Mouse (Mus musculus): ENCODE measurements around the gene Gm16223. TPM values are rescaled to one million over a fixed set of nuclear protein-coding genes. Genes with fewer than 3 reads are reported as not detected.

Gene Gm16223
- not detected for total RNA-seq (2022)

- DNase-seq (ENCODE audit: low spot score in 2 of 2) = no peak
Measured at GRCm38 (mm10) chr5:42067476-42068187, at the start of gene Gm16223. TSS of gene Gm16223 (plus strand) at chr5:42067960.

DNA sequence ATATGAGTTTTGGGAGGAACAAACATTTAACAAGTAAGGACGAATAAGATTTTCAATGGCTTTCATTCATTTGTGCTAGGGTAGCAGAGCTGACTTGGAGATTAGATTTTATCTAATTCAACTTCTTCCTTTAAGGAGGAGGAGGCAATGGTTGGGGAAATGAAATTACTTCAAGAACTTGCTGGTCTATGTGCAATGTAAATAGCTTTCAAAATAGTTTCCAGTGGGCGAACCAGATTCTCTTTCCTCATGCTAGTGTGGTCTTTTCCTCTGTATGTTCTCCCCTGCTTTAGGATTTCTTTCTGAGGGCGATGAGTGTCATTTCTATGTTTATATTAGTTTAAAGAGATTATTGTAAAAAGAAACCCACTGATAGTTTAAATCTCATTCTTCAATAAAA is 45.7 kb upstream of the Gm16223 start:
- no peak for DNase-seq (ENCODE audit: low spot score in 2 of 2)

- no peak for DNase-seq (ENCODE audit: low spot score in 2 of 2)
Measured at GRCm38 (mm10) chr5:42023521-42023920, 44.2 kb upstream of the Gm16223 start.

GRCm38 (mm10) chr5:42036388-42037082 is 31.2 kb upstream of the Gm16223 start:
- DNase-seq (ENCODE audit: low spot score in 2 of 2) = no peak

GRCm38 (mm10) chr5:42054636-42055035 is 13.1 kb upstream of the Gm16223 start:
- no peak for DNase-seq (ENCODE audit: low spot score in 2 of 2)

DNA sequence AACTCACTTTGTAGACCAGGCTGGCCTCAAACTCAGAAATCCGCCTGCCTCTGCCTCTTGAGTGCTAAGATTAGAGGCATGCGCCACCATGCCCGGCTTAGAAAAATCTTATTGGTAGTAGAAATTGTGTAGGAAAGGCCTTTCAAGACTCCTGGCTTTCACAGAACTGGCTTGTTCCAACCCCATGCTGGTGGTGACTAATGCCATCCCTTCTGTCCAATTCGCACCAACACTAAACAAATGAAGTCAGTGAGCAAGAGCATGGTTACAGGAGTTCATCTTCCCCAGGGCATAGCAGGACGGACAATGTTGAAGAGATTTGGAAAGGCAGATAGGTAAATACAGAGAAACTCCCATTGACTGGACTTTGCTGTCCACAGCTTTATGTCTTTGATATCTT is 12.6 kb upstream of the Gm16223 start:
- DNase-seq (ENCODE audit: low spot score in 2 of 2) = no peak

DNA sequence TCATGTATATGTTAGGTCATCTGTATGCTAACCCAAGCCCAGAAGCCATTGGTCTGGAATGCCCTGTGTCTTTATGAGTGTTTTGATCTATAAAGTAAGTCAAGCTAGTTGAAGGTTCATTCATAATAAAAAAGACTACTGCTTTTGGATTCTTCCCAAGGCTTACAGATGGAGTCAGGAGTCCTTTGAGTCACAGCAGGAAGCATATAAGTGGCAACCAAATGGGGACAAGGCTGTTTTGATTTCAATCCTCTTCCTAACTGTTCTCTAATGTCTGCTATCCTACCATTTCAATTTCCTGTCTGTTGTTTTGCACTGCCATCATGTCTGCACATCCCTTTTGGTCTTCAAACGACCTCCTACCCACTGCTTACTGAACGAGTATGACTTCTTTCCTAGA is 2.7 kb upstream of the Gm16223 start:
- DNase-seq (ENCODE audit: low spot score in 2 of 2) = no peak

- no peak for DNase-seq (ENCODE audit: low spot score in 2 of 2)
Measured at GRCm38 (mm10) chr5:42067075-42067474, 685 bp upstream of the Gm16223 start.

DNA sequence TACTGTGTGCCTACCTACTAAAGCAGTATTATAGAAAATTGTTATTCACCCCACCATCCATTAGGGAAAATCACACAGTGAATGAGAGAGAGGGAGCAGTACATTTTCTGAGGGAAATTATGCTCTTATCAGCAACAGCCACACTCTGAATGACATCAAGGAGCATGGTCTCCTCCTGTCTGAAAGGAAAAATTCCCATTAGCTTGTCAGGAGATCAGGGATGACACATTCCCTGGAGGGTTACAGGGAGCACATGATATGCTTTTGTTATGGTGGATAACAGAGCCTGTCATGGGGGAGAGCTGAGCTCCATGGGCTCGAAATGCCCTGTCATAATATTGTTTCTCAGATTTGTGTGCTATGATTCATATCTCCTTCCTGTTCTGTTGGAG is 424 bp downstream of the Gm16223 start:
- DNase-seq (ENCODE audit: low spot score in 2 of 2) = no peak

GRCm38 (mm10) chr5:42116586-42117346 is 49.0 kb downstream of the Gm16223 start:
- DNase-seq (ENCODE audit: low spot score in 2 of 2) = no peak

GRCm38 (mm10) chr5:42125562-42125961 is 57.8 kb downstream of the Gm16223 start:
- no peak for DNase-seq (ENCODE audit: low spot score in 2 of 2)

- no peak for DNase-seq (ENCODE audit: low spot score in 2 of 2)
Measured at GRCm38 (mm10) chr5:42155626-42156025, 87.9 kb downstream of the Gm16223 start.

GRCm38 (mm10) chr5:42164731-42165130 is 97.0 kb downstream of the Gm16223 start:
- DNase-seq (ENCODE audit: low spot score in 2 of 2) = no peak

DNA sequence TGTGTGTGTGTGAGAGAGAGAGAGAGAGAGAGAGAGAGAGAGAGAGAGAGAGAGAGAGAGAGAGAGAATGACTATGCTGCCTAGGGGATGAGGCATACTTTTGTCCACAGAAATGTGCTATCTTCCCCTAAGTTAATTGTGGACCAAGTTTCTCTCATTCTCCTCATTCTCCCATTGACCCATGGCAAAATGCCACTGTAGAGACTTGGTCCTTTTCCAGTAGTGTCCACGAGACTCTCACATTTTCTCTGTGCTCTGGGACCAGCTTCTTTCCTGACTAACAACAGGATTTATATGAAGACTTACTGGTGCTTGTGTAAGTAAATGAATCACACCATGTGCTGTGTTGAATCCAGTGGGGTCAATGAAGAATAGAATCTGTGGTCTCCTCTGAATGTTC is 98.6 kb downstream of the Gm16223 start:
- DNase-seq (ENCODE audit: low spot score in 2 of 2) = no peak

- no peak for DNase-seq (ENCODE audit: low spot score in 2 of 2)
Measured at GRCm38 (mm10) chr5:42168071-42168470, 100.3 kb downstream of the Gm16223 start.

- DNase-seq (ENCODE audit: low spot score in 2 of 2) = no peak
Measured at GRCm38 (mm10) chr5:42168785-42169184, 101.0 kb downstream of the Gm16223 start.

GRCm38 (mm10) chr5:42174109-42174508 is 106.3 kb downstream of the Gm16223 start:
- DNase-seq (ENCODE audit: low spot score in 2 of 2) = no peak

DNA sequence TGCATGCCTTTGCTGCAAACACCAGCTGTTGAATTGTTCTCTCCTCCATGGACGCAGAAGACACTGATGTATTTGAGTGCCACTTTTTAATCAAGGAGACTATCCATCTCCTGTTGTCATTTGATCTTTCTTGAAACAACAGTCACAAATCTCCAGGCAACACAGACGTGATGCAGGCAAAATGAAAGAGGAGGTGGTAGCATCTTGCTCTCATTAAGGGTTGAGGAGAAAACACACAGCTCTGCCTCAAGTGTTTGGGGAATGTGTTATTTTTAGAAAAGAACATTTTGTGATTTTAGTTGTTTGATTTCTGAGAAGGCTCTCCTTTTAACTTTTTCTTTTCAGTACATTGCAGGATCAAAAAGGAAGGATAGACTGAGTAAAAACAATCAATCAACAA is 107.7 kb downstream of the Gm16223 start:
- DNase-seq (ENCODE audit: low spot score in 2 of 2) = no peak

- DNase-seq (ENCODE audit: low spot score in 2 of 2) = no peak
Measured at GRCm38 (mm10) chr5:42198493-42198892, 130.7 kb downstream of the Gm16223 start.

GRCm38 (mm10) chr5:42207456-42208122 is 139.8 kb downstream of the Gm16223 start:
- no peak for DNase-seq (ENCODE audit: low spot score in 2 of 2)

DNA sequence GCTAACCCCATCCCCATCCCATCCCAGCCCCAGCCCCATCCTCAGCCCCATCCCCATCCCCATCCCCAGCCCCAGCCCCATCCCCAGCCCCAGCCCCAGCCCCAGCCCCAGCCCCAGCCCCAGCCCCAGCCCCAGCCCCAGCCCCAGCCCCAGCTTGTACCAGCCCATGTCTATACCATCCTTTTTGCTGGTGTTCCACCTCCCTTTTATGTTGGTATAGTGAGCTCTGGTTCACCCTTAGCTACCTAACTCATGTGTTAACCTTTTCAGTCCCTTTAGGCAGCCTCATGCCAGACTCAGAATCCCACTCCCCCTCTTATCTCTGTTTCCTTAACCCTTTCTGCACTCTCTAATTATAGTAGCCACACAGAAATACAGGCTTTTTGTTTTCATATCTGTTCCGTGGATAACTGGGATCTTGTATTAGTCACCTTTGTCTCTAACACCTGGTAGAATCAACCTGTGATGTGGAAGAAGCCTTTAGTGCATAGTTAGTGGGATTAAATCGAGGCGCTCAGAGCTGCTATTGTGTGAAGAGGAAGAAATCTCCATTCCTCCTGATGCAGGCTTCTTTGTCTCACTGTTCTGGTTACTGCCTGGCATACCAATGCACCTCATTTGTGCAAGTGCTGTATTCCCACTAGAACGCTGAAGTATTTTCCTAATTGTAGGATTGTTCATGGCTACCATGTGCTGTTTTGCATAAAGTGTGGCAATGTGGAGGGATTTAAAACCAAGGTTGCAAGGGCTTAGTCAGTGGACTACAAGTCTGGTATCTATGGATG is 144.0 kb downstream of the Gm16223 start:
- DNase-seq (ENCODE audit: low spot score in 2 of 2) = no peak
